In genomic region chr10:37132671-37133070, GRCm38 (mm10) we compare ENCODE assay signal across 18 mouse cellular contexts.
"Had no signal": no experiment of that assay in that cellular context is flagged by ENCODE, and none has a peak within 500 bp of the region (broad histone marks: within the 10 kb centered on the region; RNA-seq: fewer than 3 reads in every experiment).

No protein-coding gene starts in this region.

- H3K27me3 ChIP-seq: limb, embryonic 15.5 days; midbrain, embryonic 12.5 days; neural tube, embryonic 12.5 days; stomach, embryonic 15.5 days had no signal

- ATAC-seq: liver, embryonic 12.5 days had no signal

- DNase-seq: kidney, adult 9 months; kidney, postnatal 36 days; layer of hippocampus, adult 9-11 months; layer of hippocampus, postnatal 36 days; lung, embryonic 14.5 days; lung, postnatal 10 days; lung, postnatal 4 days; retina, postnatal 1 day; right cerebral cortex, postnatal 4 days; spleen, adult 18-20 months; thymus, adult 2 months; thymus, postnatal 36 days had no signal

- H3K4me1 ChIP-seq: limb, embryonic 15.5 days; stomach, embryonic 15.5 days had no signal

- H3K4me2 ChIP-seq: limb, embryonic 15.5 days; liver, embryonic 12.5 days; lung, embryonic 14.5 days; neural tube, embryonic 12.5 days; stomach, embryonic 15.5 days had no signal

- H3K36me3 ChIP-seq: stomach, embryonic 15.5 days had no signal

- H3K9me3 ChIP-seq: limb, embryonic 15.5 days; liver, embryonic 12.5 days; neural tube, embryonic 12.5 days; stomach, embryonic 15.5 days had no signal

- H3K27ac ChIP-seq: kidney, postnatal 0 days; limb, embryonic 15.5 days; liver, embryonic 12.5 days; midbrain, embryonic 12.5 days; neural tube, embryonic 12.5 days; stomach, embryonic 15.5 days had no signal

- H3K9ac ChIP-seq: limb, embryonic 15.5 days; liver, embryonic 12.5 days; lung, embryonic 14.5 days; midbrain, embryonic 12.5 days; neural tube, embryonic 12.5 days; stomach, embryonic 15.5 days had no signal

- H3K4me3 ChIP-seq: limb, embryonic 15.5 days; liver, embryonic 12.5 days; midbrain, embryonic 12.5 days; neural tube, embryonic 12.5 days; stomach, embryonic 15.5 days had no signal
